Mouse (Mus musculus) cerebellum, adult 11 months (tissue): ENCODE measurements at regions not wholly inside any gene's neighbourhood (a gene's known extent, or its start where the extent isn't known, plus 50 kb on each side); places are given as distances from the start of the nearest gene placed in this dataset.

Experiments used
- DNase-seq: peaks from one replicate; pipeline ENCODE4 v3.0.0; 2022

GRCm38 (mm10) chr2:123506162-123506561, 583.6 kb upstream of the Sema6d start:
- no peak for DNase-seq

- no peak for DNase-seq
Observed at GRCm38 (mm10) chr2:123507095-123507494, 582.7 kb upstream of the Sema6d start.

- DNase-seq, result no peak
Observed at GRCm38 (mm10) chr2:123528915-123529314, 560.9 kb upstream of the Sema6d start.

GRCm38 (mm10) chr2:123532946-123533791, 556.6 kb upstream of the Sema6d start:
- DNase-seq, result no peak

GRCm38 (mm10) chr2:123551249-123551850, 538.4 kb upstream of the Sema6d start:
- DNase-seq, result no peak

GRCm38 (mm10) chr2:123558123-123558650, 531.6 kb upstream of the Sema6d start:
- no peak for DNase-seq
